Mouse (Mus musculus): ENCODE measurements at regions not wholly inside any gene's neighbourhood (a gene's known extent, or its start where the extent isn't known, plus 50 kb on each side); places are given as distances from the start of the nearest gene placed in this dataset.

- TF ChIP-seq CTCF (IDR thresholded peaks at IDR 0.05; ENCODE audit: control insufficient read depth, insufficient read depth, low read length): no peak
- no peak for TF ChIP-seq POLR2A (IDR thresholded peaks at IDR 0.05; ENCODE audit: borderline replicate concordance, control insufficient read depth, low read depth, low read length)
Measured at GRCm38 (mm10) chr7:115060171-115060570, 316.7 kb downstream of the Insc start.
